Mouse (Mus musculus) neural tube, embryonic 15.5 days (tissue): ENCODE data around the gene Sowahc. TPM values are rescaled to one million over a fixed set of nuclear protein-coding genes. Genes with fewer than 3 reads are reported as not detected.

ENCODE experiments used
- ATAC-seq: fragments of 200-750 bp; cut with Nextera tagmentation; 2 replicates; pipeline ENCODE4 v1.8.0; 2017; ENCODE audit warnings: mild to moderate bottlenecking, moderate TSS enrichment, moderate library complexity; ENCODE audit not compliant: low FRiP score
- H3K27ac ChIP-seq: fragments of 300-500 bp; sonication (generic); replicated peaks from 2 replicates; pipeline ENCODE4 v1.5.1; 2015; ENCODE audit warnings: mild to moderate bottlenecking, inconsistent platforms
- H3K27me3 ChIP-seq: fragments of 300-500 bp; sonication (generic); replicated peaks from 2 replicates; pipeline ENCODE4 v1.6.1; 2015; ENCODE audit warnings: inconsistent platforms
- H3K36me3 ChIP-seq: fragments of 300-500 bp; sonication (generic); 2 replicates; pipeline ENCODE4 v1.6.1; 2015; ENCODE audit warnings: inconsistent platforms
- H3K4me1 ChIP-seq: fragments of 300-500 bp; sonication (generic); 2 replicates; pipeline ENCODE4 v1.6.1; 2015; ENCODE audit warnings: inconsistent platforms
- H3K4me2 ChIP-seq: fragments of 300-500 bp; sonication (generic); 2 replicates; pipeline ENCODE4 v1.6.1; 2015; ENCODE audit warnings: inconsistent platforms, mild to moderate bottlenecking, moderate library complexity
- H3K4me3 ChIP-seq: fragments of 300-500 bp; sonication (generic); replicated peaks from 2 replicates; pipeline ENCODE4 v1.5.1; 2015; ENCODE audit warnings: mild to moderate bottlenecking, inconsistent platforms
- H3K9ac ChIP-seq: fragments of 300-500 bp; sonication (generic); replicated peaks from 2 replicates; pipeline ENCODE4 v1.6.1; 2015; ENCODE audit warnings: mild to moderate bottlenecking, inconsistent platforms
- H3K9me3 ChIP-seq: fragments of 300-500 bp; sonication (generic); replicated peaks from 2 replicates; pipeline ENCODE4 v1.6.1; 2016; ENCODE audit warnings: inconsistent platforms
- WGBS: fragments of 180-500 bp; shearing (Covaris S2); methylation state at CpG from one replicate; pipeline ENCODE4 v1.1.7; 2015; ENCODE audit warnings: mixed read lengths; 5-methylcytosine and 5-hydroxymethylcytosine counted together
- polyA plus RNA-seq: library from polyadenylated mRNA; unstranded; fragments of >200 nt; fragmentation: Nextera tagmentation; extraction: Ambion mirVana; gene quantifications from 2 replicates; pipeline ENCODE4 v1.2.1, GENCODE M21; 2015

Sowahc gene
- 16.9 and 18.1 TPM in 2 replicates for polyA plus RNA-seq

DNA sequence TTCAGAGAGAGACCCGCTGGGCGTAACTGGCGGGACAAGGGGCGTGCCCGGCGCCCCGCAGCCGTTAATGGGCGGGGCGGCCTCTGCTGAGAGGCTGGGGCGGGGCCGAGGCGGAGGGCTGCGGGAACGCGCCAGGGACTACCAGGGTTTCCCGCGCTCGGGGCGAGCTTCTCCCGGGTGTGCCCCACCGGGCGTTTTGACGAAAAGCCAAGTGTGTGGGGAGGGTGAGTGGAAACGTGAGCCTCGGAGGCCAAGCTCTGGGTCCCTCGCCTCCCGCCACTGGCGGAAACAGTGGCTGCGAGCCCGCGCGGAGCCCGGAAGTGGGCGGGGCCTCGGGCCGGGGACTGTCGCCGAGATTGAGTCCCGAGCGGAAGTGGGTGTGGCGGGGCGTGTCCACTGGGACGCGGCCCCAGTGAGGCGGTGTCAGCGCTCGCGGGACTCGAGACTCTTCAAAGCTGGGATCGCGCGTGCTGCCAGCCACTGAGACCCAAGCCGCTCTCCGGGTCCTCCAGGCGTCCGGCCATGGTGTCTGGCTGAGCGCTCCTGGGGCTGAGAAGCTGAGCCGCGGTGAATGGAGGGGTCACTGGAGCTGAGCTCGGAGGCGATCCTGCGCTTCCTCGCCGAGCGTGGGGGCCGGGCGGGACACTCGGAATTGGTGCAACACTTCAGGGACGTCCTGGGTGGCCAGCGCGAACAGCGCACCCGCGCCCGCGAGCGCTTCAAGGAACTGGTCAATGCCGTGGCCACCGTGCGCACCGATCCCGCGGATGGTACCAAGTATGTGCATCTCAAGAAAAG, at the start of gene Sowahc, which contains the start of gene Sept10:
Sowahc (plus strand) TSS at position 481 of the 798 bp plus-strand sequence.
Sept10 (minus strand) TSS at position 375 of the 798 bp plus-strand sequence.
- H3K27ac ChIP-seq, result peak within 1 kb of the TSS; percentile 95
- ATAC-seq, result peak; percentile 98
- H3K9ac ChIP-seq, result peak within 1 kb of the TSS; percentile 85
- no peaks in the 10 kb centered on the region for H3K9me3 ChIP-seq
- H3K4me1 ChIP-seq, result peaks cover 32% of the 10 kb centered on the region
- no peaks in the 10 kb centered on the region for H3K27me3 ChIP-seq
- under 1% methylated on average over 77 of the region's 84 CpGs for WGBS
- no peaks in the 10 kb centered on the region for H3K36me3 ChIP-seq
- peak within 1 kb of the TSS; percentile 96 for H3K4me3 ChIP-seq
- H3K4me2 ChIP-seq, result peak within 1 kb of the TSS; percentile 100

DNA sequence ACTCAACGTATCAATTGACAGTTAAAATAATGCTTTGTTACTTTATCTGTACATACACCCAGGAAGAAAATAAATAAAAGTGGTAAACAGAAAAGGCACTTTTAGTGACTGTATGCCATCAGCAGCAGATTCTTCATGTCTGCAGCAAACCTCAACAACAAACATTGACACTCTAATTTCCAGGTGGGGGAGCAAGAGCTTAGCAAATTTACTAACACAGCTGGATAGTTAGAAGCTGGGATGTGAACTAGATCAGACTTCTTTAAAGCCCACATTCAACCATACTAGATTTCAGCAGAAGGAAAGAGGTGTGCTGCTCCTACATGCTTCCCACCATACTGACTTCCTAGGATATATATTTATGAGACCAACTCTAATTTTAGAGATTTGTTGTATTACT, 49.2 kb upstream of the Sowahc start:
- 94% methylated on average over 1 of the region's 1 CpGs for WGBS
- no peak overlapping the region for H3K4me3 ChIP-seq
- no peaks in the 10 kb centered on the region for H3K9me3 ChIP-seq
- H3K27ac ChIP-seq, result no peak overlapping the region
- H3K4me1 ChIP-seq, result no peaks in the 10 kb centered on the region
- H3K9ac ChIP-seq, result no peak overlapping the region
- no peak for ATAC-seq
- H3K36me3 ChIP-seq, result peaks cover 13% of the 10 kb centered on the region
- no peak overlapping the region for H3K4me2 ChIP-seq
- H3K27me3 ChIP-seq, result no peaks in the 10 kb centered on the region

DNA sequence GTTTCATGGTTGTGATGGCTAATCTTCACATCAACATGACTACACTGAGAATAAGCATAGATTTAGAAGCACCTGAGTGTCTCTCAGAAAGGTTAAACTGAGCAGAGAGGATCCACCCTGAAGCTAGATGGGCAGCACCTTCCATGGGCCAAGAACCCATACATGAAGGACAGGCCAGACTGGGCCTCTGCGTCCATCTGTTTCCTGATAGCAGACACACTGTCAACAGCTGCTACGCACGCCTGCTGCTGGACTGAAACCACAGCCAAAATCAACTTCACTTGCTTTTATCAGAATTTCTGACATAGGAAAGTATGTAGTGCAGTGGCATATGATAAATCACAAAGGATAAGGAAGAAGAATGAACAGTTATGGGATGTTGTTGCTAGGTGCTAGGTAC, 42.1 kb upstream of the Sowahc start:
- H3K9ac ChIP-seq, result no peak overlapping the region
- H3K9me3 ChIP-seq, result no peaks in the 10 kb centered on the region
- H3K4me2 ChIP-seq, result no peak overlapping the region
- H3K27me3 ChIP-seq, result no peaks in the 10 kb centered on the region
- 83% methylated on average over 3 of the region's 3 CpGs for WGBS
- no peak overlapping the region for H3K27ac ChIP-seq
- ATAC-seq, result no peak
- H3K36me3 ChIP-seq, result peaks cover 14% of the 10 kb centered on the region
- no peak overlapping the region for H3K4me3 ChIP-seq
- H3K4me1 ChIP-seq, result no peaks in the 10 kb centered on the region

DNA sequence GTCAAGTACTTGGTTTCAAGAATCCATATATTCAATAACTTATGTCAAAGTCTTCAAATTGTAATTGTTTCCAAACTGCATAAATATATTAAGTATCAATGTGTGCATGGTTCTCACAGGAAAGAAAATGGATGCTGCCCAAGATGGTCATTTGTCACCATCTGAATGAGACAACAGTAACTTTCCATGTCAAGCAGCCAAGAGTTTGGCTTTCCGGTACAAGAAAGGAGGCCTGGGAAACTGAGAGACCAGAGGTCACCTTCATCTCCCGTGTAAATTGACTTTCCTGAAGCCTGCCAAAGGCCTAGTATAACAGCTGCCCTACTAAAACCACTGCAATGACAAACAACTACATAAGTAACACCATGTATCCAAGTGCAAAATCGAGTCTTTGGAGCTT, 39.4 kb upstream of the Sowahc start:
- Histone ChIP-seq H3K4me2 (no peak overlapping the region), H3K27ac (no peak overlapping the region), H3K9ac (no peak overlapping the region), H3K36me3 (peaks cover 5% of the 10 kb centered on the region), H3K4me1 (no peaks in the 10 kb centered on the region), H3K27me3 (no peaks in the 10 kb centered on the region), H3K4me3 (no peak overlapping the region), H3K9me3 (no peaks in the 10 kb centered on the region)
- 72% methylated on average over 3 of the region's 3 CpGs for WGBS
- no peak for ATAC-seq

DNA sequence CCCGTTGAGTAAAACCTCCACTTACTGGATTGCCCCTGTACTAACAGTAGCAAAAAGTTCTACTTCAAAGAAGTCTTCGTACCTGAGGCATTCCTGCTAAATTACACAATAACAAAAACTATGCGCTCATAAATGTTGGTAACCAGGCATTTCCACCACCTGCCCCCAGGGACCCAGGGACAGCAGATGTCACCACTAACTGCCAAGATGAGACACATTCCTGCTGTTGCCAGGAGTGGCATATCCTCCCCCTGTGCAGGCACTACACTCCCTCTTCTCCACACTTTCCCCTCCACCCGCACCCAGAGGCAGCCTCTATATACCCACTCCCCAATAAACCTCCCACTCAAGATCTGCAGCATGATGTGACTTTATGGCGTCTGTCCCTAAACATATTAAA, 26.9 kb upstream of the Sowahc start:
- H3K9ac ChIP-seq, result no peak overlapping the region
- 0 out of 2 replicates have a peak, but pooled peaks cover 3% of the 10 kb centered on the region for H3K36me3 ChIP-seq
- no peak overlapping the region for H3K4me3 ChIP-seq
- peaks cover 6% of the 10 kb centered on the region; the same call in 1 of the 2 replicates for H3K4me1 ChIP-seq
- H3K27ac ChIP-seq, result no peak overlapping the region
- H3K9me3 ChIP-seq, result no peaks in the 10 kb centered on the region
- no peak for ATAC-seq
- H3K27me3 ChIP-seq, result no peaks in the 10 kb centered on the region
- H3K4me2 ChIP-seq, result no peak overlapping the region
- 72% methylated on average over 5 of the region's 5 CpGs for whole genome bisulfite sequencing

DNA sequence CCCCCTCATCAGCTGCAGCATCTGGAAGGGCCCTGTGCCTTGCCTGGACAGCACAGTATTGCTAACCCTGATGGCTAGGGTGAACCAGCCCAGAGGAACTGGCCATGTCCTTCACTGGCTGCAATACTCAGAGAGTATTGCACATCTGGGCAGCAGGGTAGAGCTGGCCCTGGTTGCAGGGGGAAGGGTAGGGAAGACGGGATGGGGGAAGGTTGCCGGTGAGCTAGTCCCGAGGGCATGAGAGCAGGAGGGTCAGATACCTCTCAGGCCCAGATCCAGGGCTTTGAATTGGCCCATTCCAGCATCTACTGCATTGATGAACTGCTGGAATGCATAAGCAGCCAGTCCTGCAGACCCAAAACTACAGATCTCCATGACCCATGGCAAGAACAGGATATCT, 25.0 kb upstream of the Sowahc start:
- no peak overlapping the region for H3K4me3 ChIP-seq
- no peaks in the 10 kb centered on the region for H3K27me3 ChIP-seq
- no peak overlapping the region for H3K9ac ChIP-seq
- H3K4me2 ChIP-seq, result no peak overlapping the region
- no peak for ATAC-seq
- H3K27ac ChIP-seq, result no peak overlapping the region
- peaks cover 6% of the 10 kb centered on the region; the same call in 1 of the 2 replicates for H3K4me1 ChIP-seq
- no peaks in the 10 kb centered on the region for H3K9me3 ChIP-seq
- 0 out of 2 replicates have a peak, but pooled peaks cover 3% of the 10 kb centered on the region for H3K36me3 ChIP-seq
- WGBS, result 98% methylated on average over 3 of the region's 3 CpGs

DNA sequence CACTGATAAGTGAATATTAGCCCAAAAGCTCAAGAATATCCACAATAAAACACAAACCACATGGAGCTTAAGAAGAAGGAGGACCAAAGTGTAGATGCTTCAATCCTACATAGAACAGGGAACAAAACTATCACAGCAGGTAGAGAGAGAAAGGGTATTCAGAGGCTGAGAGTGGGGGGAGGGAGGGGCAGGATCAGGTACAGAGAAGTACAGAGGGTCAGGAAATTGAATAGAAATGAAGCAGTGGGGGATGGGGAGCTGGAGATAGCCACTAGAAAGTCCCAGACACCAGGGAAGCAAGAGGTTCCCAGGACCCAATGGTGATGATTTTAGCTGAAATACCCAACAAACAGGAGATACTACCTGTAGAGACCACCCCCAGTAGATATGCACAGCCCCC, 21.7 kb upstream of the Sowahc start:
- Histone ChIP-seq H3K9me3 (no peaks in the 10 kb centered on the region), H3K4me1 (peaks cover 3% of the 10 kb centered on the region; the same call in 1 of the 2 replicates), H3K4me2 (no peak overlapping the region), H3K36me3 (0 out of 2 replicates have a peak, but pooled peaks cover 3% of the 10 kb centered on the region), H3K9ac (no peak overlapping the region), H3K27me3 (no peaks in the 10 kb centered on the region), H3K27ac (no peak overlapping the region), H3K4me3 (no peak overlapping the region)
- ATAC-seq, result no peak

DNA sequence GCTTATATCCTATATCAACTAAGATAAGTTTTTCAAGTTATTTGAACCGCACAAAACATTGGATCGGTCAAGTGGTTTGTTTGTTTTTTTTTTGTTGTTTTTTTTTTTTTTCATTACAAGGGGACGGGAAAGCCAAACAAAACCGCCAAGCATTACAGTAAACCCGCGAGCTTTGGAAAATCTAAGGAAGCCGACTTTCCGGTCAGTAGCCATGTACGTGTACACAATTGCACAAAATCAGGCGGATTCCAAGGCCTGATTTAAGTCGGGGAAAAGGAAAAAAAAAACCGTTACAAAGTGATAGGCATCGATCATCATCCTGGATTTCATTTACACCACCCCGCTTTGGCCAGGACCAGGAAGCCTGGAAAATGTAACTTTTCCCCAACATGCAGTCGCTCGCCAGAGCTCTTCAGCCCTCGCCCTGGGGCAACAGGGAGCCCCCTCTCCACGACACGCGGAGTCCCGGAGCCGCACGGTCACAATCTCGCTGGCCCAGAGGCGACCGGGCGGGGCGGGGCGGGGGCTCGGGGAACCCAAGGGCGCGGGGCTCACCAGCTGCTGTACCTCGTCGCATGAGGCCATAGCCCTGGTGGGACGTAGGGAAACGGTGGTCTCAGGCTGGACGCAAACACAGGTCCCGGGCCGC, 805 bp upstream of the Sowahc start:
- no peak for ATAC-seq
- no peaks in the 10 kb centered on the region for H3K9me3 ChIP-seq
- 1% methylated on average over 39 of the region's 39 CpGs for WGBS
- H3K27ac ChIP-seq, result peak overlapping the region; percentile 95
- no peaks in the 10 kb centered on the region for H3K36me3 ChIP-seq
- H3K4me2 ChIP-seq, result peak overlapping the region; percentile 100
- peaks cover 32% of the 10 kb centered on the region for H3K4me1 ChIP-seq
- H3K27me3 ChIP-seq, result no peaks in the 10 kb centered on the region
- peak overlapping the region; percentile 96 for H3K4me3 ChIP-seq
- H3K9ac ChIP-seq, result peak overlapping the region; percentile 85

DNA sequence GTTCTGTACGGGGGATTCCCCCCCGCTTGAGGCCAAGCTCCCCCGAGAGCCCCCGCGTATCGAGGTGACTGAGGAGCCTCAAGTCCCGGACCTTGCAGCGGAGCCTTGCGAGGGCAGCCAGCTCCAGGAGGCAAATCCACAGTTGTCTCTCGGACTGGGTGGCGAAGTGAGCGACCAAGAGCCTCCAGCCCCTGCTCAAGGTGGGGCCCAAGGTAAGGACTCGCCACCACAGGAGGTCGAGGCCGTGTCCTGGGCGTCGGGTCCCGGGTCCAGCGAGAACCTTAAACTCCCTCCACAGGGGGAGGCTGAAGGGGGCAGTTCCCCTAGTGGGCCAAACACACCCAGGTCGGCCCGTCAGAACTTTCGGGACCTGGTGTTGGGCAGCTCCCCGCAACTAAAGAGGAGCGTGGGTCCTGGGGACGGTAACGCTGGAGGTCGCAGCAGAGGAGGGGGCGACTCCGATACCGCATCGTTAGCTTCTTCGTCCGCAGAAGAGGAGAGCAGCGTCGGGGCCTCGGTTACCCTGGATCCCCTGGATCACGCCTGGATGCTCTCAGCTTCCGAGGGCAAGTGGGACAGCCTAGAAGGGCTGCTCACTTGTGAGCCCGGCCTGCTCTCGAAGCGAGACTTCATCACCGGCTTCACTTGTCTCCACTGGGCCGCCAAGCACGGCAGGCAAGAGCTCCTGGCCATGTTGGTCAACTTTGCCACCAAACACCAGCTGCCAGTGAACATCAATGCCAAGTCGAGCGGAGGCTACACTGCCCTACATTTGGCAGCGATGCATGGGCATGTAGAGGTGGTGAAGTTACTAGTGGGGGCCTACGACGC, 733 bp downstream of the Sowahc start:
- Histone ChIP-seq H3K4me1 (peaks cover 32% of the 10 kb centered on the region), H3K36me3 (no peaks in the 10 kb centered on the region), H3K4me3 (peak overlapping the region; percentile 96), H3K27ac (peak overlapping the region; percentile 95), H3K9ac (peak overlapping the region; percentile 85), H3K4me2 (peak overlapping the region; percentile 100), H3K27me3 (no peaks in the 10 kb centered on the region), H3K9me3 (no peaks in the 10 kb centered on the region)
- ATAC-seq, result peak; percentile 49
- 2% methylated on average over 49 of the region's 49 CpGs for WGBS

DNA sequence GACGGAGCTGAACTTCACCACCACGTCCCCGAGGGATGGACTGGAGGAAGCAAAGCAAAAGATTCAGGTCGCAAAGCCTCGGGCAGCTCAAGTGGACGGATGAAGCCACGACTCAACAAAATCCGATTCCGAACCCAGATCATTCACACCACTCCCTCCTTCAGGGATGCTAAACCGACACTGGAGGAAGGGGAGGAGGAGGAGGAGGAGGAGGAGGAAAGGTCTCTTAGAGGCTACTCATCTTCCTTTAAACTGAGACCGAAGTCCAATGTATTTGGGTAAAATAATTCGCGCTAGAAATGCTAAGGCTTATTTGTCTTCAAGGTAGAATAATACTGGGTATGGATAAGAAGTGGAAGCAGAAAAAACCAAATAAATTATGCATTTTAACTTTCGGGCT, 1.5 kb downstream of the Sowahc start:
- WGBS, result 41% methylated on average over 14 of the region's 14 CpGs
- Histone ChIP-seq H3K4me3 (peak overlapping the region; percentile 96), H3K4me2 (peak overlapping the region; percentile 100)

DNA sequence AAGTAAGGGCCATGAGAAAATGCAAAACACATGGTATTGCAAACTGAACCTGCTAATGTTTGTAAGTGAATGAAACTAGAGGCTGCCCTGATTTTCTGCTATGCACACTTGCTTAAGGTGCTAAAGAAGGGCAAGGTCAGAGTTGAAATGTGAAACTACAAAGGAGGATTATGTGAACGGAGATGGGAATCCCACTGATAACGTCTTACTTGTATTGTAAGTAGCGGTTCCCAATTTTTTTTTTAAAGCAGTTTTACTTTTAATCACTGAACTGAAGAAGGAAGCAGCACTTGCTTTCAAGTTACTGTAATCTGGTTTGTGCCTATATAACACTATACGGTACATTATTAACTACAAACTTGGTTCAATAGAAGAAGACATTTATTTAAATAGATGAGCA, 2.1 kb downstream of the Sowahc start:
- no peak for ATAC-seq
- Histone ChIP-seq H3K4me2 (peak overlapping the region; percentile 100), H3K9ac (no peak overlapping the region), H3K4me1 (peaks cover 30% of the 10 kb centered on the region), H3K27me3 (no peaks in the 10 kb centered on the region), H3K4me3 (peak overlapping the region; percentile 96), H3K9me3 (no peaks in the 10 kb centered on the region), H3K36me3 (no peaks in the 10 kb centered on the region), H3K27ac (no peak overlapping the region)
- WGBS, result 75% methylated on average over 4 of the region's 4 CpGs

More for the DNA sequence above, 1.5 kb downstream of the Sowahc start:
- Histone ChIP-seq H3K9ac (peak overlapping the region; percentile 85; the same call in 1 of the 2 replicates), H3K27ac (no peak overlapping the region), H3K36me3 (no peaks in the 10 kb centered on the region), H3K27me3 (no peaks in the 10 kb centered on the region), H3K4me1 (peaks cover 32% of the 10 kb centered on the region), H3K9me3 (no peaks in the 10 kb centered on the region)
- no peak for ATAC-seq
